Mouse (Mus musculus) stomach, postnatal 0 days (tissue): ENCODE results near the gene Tspan18. TPM values are rescaled to one million over a fixed set of nuclear protein-coding genes. Genes with fewer than 3 reads are reported as not detected.

ENCODE experiments used
- ATAC-seq: fragments of 200-750 bp; cut with Nextera tagmentation; 2 replicates; pipeline ENCODE4 v1.8.0; 2017; ENCODE audit not compliant: low FRiP score, low TSS enrichment
- DNase-seq: peaks from one replicate; pipeline ENCODE4 v3.0.0-alpha.2; 2016; ENCODE audit warnings: low spot score
- H3K27ac ChIP-seq: fragments of 300-500 bp; sonication (generic); replicated peaks from 2 replicates; pipeline ENCODE4 v1.5.1; 2014; ENCODE audit warnings: mild to moderate bottlenecking, control low read depth
- H3K27me3 ChIP-seq: fragments of 300-500 bp; sonication (generic); 2 replicates; pipeline ENCODE4 v1.6.1; 2014; ENCODE audit warnings: low read length; ENCODE audit not compliant: control insufficient read depth, insufficient read depth
- H3K36me3 ChIP-seq: fragments of 300-500 bp; sonication (generic); 2 replicates; pipeline ENCODE4 v1.6.1; 2014; ENCODE audit warnings: low read length, mixed read lengths; ENCODE audit not compliant: control insufficient read depth, insufficient read depth
- H3K4me1 ChIP-seq: fragments of 300-500 bp; sonication (generic); replicated peaks from 2 replicates; pipeline ENCODE4 v1.6.1; 2014; ENCODE audit warnings: antibody characterized with exemption; ENCODE audit not compliant: control insufficient read depth, insufficient read depth
- H3K4me2 ChIP-seq: fragments of 300-500 bp; sonication (generic); replicated peaks from 2 replicates; pipeline ENCODE4 v1.6.1; 2014; ENCODE audit warnings: low read depth, mild to moderate bottlenecking, control low read depth, moderate library complexity
- H3K4me3 ChIP-seq: fragments of 300-500 bp; sonication (generic); 2 replicates; pipeline ENCODE4 v1.5.1; 2014; ENCODE audit warnings: low read depth, low read length, control low read depth
- H3K9ac ChIP-seq: fragments of 300-500 bp; sonication (generic); 2 replicates; pipeline ENCODE4 v1.6.1; 2014; ENCODE audit warnings: mild to moderate bottlenecking, low read length, control low read depth, mixed read lengths
- H3K9me3 ChIP-seq: fragments of 300-500 bp; sonication (generic); 2 replicates; pipeline ENCODE4 v1.6.1; 2016; ENCODE audit warnings: low read length; ENCODE audit not compliant: control insufficient read depth
- CTCF ChIP-seq: IDR thresholded peaks from 2 replicates; pipeline ENCODE4 v1.5.1; 2016; ENCODE audit warnings: antibody characterized with exemption, low read depth, mild to moderate bottlenecking, moderate library complexity
- EP300 ChIP-seq: optimal IDR thresholded peaks from 2 replicates; pipeline ENCODE3; 2016; ENCODE audit warnings: antibody characterized with exemption
- WGBS: fragments of 180-500 bp; shearing (Covaris S2); extraction: QIAGEN DNeasy Blood & Tissue Kit; methylation state at CpG from one replicate; pipeline ENCODE4 v1.1.7; 2014; 5-methylcytosine and 5-hydroxymethylcytosine counted together
- polyA plus RNA-seq: library from polyadenylated mRNA; unstranded; fragments of >200 nt; fragmentation: Nextera tagmentation; extraction: Ambion mirVana; gene quantifications from 2 replicates; pipeline ENCODE4 v1.2.1, GENCODE M21; 2015

The Tspan18 gene
- polyA plus RNA-seq, result 8.2 and 8.7 TPM in 2 replicates

GRCm38 (mm10) chr2:93333817-93334731, at the start of gene Tspan18:
TSS of gene Tspan18 (minus strand) at chr2:93334505.
- H3K4me3 ChIP-seq, result peak within 1 kb of the TSS; percentile 69
- peak within 1 kb of the TSS; percentile 99 for H3K4me2 ChIP-seq
- ATAC-seq, result peak; percentile 84
- no peaks in the 10 kb centered on the region for H3K9me3 ChIP-seq
- WGBS, result under 1% methylated on average over 93 of the region's 95 CpGs
- H3K4me1 ChIP-seq, result no peaks in the 10 kb centered on the region
- no peaks in the 10 kb centered on the region for H3K27me3 ChIP-seq
- peak within 1 kb of the TSS; percentile 81 for H3K27ac ChIP-seq
- peak within 1 kb of the TSS; percentile 67 for H3K9ac ChIP-seq
- no peak for TF ChIP-seq EP300
- no peak for TF ChIP-seq CTCF
- no peaks in the 10 kb centered on the region; the same call in 1 of the 2 replicates for H3K36me3 ChIP-seq
- peak; percentile 89 for DNase-seq

DNA sequence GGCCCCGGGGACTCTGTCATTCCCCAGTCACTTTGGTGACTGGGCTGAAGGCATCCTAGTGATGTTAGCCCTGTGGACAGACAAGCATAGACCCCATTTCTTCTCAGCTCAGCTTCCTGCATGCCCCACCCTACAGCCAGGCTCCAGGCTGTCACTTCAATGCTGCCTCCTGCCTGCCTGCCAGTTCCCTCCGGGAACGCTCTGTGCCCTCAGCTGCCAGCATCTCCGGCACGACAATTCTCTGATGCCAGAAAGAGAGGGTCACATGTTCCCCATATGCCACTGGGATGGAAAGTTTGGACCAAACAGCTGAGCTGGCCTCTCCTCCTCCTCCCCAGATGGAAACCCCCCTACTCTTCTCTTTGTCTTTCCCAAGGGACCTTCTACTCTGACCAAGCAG, 49.5 kb upstream of the Tspan18 start:
- no peak for TF ChIP-seq EP300
- TF ChIP-seq CTCF, result no peak
- H3K27me3 ChIP-seq, result no peaks in the 10 kb centered on the region
- no peak for DNase-seq

GRCm38 (mm10) chr2:93380680-93381089, 46.4 kb upstream of the Tspan18 start:
- ATAC-seq, result peak; percentile 28; the same call in 1 of the 2 replicates
- Histone ChIP-seq H3K4me1 (peaks cover 3% of the 10 kb centered on the region; the same call in 1 of the 2 replicates), H3K27ac (no peak overlapping the region), H3K4me2 (no peak overlapping the region), H3K27me3 (no peaks in the 10 kb centered on the region), H3K4me3 (no peak overlapping the region), H3K9me3 (no peaks in the 10 kb centered on the region), H3K36me3 (no peaks in the 10 kb centered on the region), H3K9ac (no peak overlapping the region)
- DNase-seq, result no peak
- TF ChIP-seq EP300 (no peak), CTCF (no peak)
- 18% methylated on average over 1 of the region's 2 CpGs for WGBS

More for the DNA sequence above, 49.5 kb upstream of the Tspan18 start:
- Histone ChIP-seq H3K36me3 (no peaks in the 10 kb centered on the region), H3K9ac (no peak overlapping the region), H3K9me3 (no peaks in the 10 kb centered on the region), H3K4me1 (peaks cover 3% of the 10 kb centered on the region; the same call in 1 of the 2 replicates), H3K4me2 (no peak overlapping the region), H3K27ac (no peak overlapping the region), H3K4me3 (no peak overlapping the region)
- ATAC-seq, result no peak
- 81% methylated on average over 5 of the region's 5 CpGs for WGBS

DNA sequence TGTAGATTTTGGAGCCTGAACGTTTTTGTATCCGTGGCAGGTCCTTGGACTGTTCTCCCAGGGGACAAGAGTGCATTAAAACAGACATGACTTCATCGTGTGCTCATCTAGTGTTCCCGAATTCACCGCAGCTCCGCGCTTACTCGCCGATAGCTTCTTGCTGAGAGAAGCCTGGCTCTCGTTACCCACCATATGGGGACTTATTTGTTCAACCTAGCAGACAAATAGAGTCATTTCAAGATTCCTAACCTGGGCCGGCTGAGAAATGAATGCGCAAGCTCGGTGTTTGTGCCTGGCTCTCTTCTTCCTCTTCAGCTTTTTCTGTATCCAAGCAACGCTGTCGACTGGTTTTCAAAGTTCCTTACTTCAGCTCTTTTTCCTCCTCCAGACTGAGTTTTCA, 43.5 kb upstream of the Tspan18 start:
- DNase-seq (no peak), ATAC-seq (no peak)
- H3K9me3 ChIP-seq, result no peaks in the 10 kb centered on the region
- TF ChIP-seq CTCF (no peak), EP300 (no peak)
- H3K4me2 ChIP-seq, result no peak overlapping the region
- peaks cover 3% of the 10 kb centered on the region; the same call in 1 of the 2 replicates for H3K4me1 ChIP-seq
- no peaks in the 10 kb centered on the region for H3K27me3 ChIP-seq
- H3K36me3 ChIP-seq, result no peaks in the 10 kb centered on the region
- WGBS, result 46% methylated on average over 15 of the region's 15 CpGs
- H3K27ac ChIP-seq, result no peak overlapping the region
- no peak overlapping the region for H3K9ac ChIP-seq
- no peak overlapping the region for H3K4me3 ChIP-seq

- TF ChIP-seq EP300, result no peak
- TF ChIP-seq CTCF, result no peak
- WGBS, result 91% methylated on average over 3 of the region's 3 CpGs
- Histone ChIP-seq H3K4me1 (peaks cover 3% of the 10 kb centered on the region; the same call in 1 of the 2 replicates), H3K9me3 (no peaks in the 10 kb centered on the region), H3K36me3 (no peaks in the 10 kb centered on the region), H3K9ac (no peak overlapping the region), H3K4me3 (no peak overlapping the region), H3K4me2 (no peak overlapping the region), H3K27ac (no peak overlapping the region), H3K27me3 (no peaks in the 10 kb centered on the region)
- DNase-seq (no peak), ATAC-seq (no peak)
Observed at GRCm38 (mm10) chr2:93377157-93377556, 42.9 kb upstream of the Tspan18 start.

GRCm38 (mm10) chr2:93372872-93373271, 38.6 kb upstream of the Tspan18 start:
- 95% methylated on average over 10 of the region's 10 CpGs for WGBS
- Histone ChIP-seq H3K4me3 (no peak overlapping the region), H3K27me3 (no peaks in the 10 kb centered on the region), H3K36me3 (no peaks in the 10 kb centered on the region), H3K9me3 (no peaks in the 10 kb centered on the region), H3K27ac (no peak overlapping the region), H3K4me2 (no peak overlapping the region), H3K9ac (no peak overlapping the region), H3K4me1 (no peaks in the 10 kb centered on the region)
- no peak for TF ChIP-seq CTCF
- TF ChIP-seq EP300, result no peak
- ATAC-seq (no peak), DNase-seq (no peak)
